Mouse (Mus musculus): ENCODE results near the gene Arpin.
A peak's percentile ranks its signal among the peaks of the same experiment; 100 is the strongest.

DNA sequence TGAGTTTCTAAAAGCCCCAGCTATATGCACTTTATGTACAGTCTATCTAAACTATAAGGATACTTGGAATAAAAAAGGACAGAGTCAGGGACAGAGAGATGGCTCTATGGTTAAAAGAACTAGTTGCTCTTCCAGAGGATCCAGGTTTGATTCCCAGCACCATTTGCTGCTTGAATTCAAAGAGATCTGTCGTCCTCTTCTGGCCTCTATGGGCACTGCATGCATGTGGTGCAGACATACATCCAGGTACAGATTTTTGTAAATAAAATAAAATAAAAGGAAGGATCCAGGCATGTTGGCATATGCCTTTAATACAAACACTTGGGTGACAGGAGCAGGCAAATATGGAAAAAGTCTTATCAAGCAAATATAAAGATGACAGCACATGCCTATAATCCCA, 26.4 kb upstream of the Arpin start:
- TF ChIP-seq CTCF (IDR thresholded peaks at IDR 0.05): peak; percentile 19; the same call in 1 of the 2 replicates
- no peak for TF ChIP-seq EP300 (IDR thresholded peaks at IDR 0.05)
